ENCODE assay signal across 25 mouse cellular contexts in genomic region chr8:36312963-36313362, GRCm38 (mm10).
DNase-seq lines count a peak whose midpoint lies in the region; ATAC-seq and TF ChIP-seq lines count a peak whose summit lies in the region.
"Had no signal": no experiment of that assay in that cellular context is flagged by ENCODE, and none has a peak within 500 bp of the region (broad histone marks: within the 10 kb centered on the region; RNA-seq: fewer than 3 reads in every experiment).

No protein-coding gene starts in this region.

- WGBS in heart, postnatal 0 days = 64% methylated on average over 3 of the region's 3 CpGs
- WGBS in kidney, embryonic 15.5 days = 68% methylated on average over 3 of the region's 3 CpGs
- 54% methylated on average over 3 of the region's 3 CpGs for WGBS in kidney, postnatal 0 days

- intact Hi-C loops in heart, postnatal 10 days (cut with DNase I) = no loop called here

- no peaks in the 10 kb centered on the region for H3K36me3 ChIP-seq in heart, postnatal 0 days (replicated peaks; ENCODE audit: control insufficient read depth, insufficient read depth, low read length)
- H3K36me3 ChIP-seq in kidney, embryonic 15.5 days = no peaks in the 10 kb centered on the region
- no peaks in the 10 kb centered on the region for H3K36me3 ChIP-seq in kidney, postnatal 0 days (ENCODE audit: insufficient read depth, low read length)
- H3K36me3 ChIP-seq: embryonic facial prominence, embryonic 10.5 days; embryonic facial prominence, embryonic 12.5 days; G1E had no signal

- no peak overlapping the region for H3K9ac ChIP-seq in heart, postnatal 0 days (replicated peaks; ENCODE audit: low read depth, low read length)
- H3K9ac ChIP-seq in kidney, embryonic 15.5 days = no peak overlapping the region
- H3K9ac ChIP-seq in kidney, postnatal 0 days (ENCODE audit: low read depth, low read length) = no peak overlapping the region
- H3K9ac ChIP-seq: embryonic facial prominence, embryonic 12.5 days; forebrain, embryonic 13.5 days had no signal

- peak; percentile 9 for DNase-seq in heart, adult 11 months
- DNase-seq in heart, postnatal 10 days = no peak
- DNase-seq in heart, postnatal 0 days (ENCODE audit: low spot score) = no peak
- DNase-seq in heart, adult 8-10 months (ENCODE audit: low spot score) = no peak
- DNase-seq in kidney, adult 11 months = no peak
- peak; percentile 80 for DNase-seq in kidney, postnatal 0 days (ENCODE audit: low spot score)
- no peak for DNase-seq in kidney, adult 9 months
- DNase-seq: adrenal gland, adult 8-10 months; adrenal gland, postnatal 14 days; adrenal gland, postnatal 36 days; B cell, adult 2 months; cerebellum, adult 11-12 months; cerebellum, adult 2 months; cerebellum, adult 9-10 months; cerebellum, postnatal 10 days; cerebellum, postnatal 25 days had no signal

- H3K27ac ChIP-seq in heart, postnatal 0 days (ENCODE audit: low read depth) = no peak overlapping the region
- H3K27ac ChIP-seq in kidney, embryonic 15.5 days = peak overlapping the region; percentile 24; the same call in 1 of the 2 replicates
- no peak overlapping the region for H3K27ac ChIP-seq in kidney, postnatal 0 days
- H3K27ac ChIP-seq: embryonic facial prominence, embryonic 10.5 days; embryonic facial prominence, embryonic 12.5 days; forebrain, embryonic 13.5 days had no signal

- H3K27me3 ChIP-seq in heart, postnatal 0 days (ENCODE audit: control insufficient read depth, insufficient read depth, low read length) = no peaks in the 10 kb centered on the region
- H3K27me3 ChIP-seq in kidney, embryonic 15.5 days = no peaks in the 10 kb centered on the region
- no peaks in the 10 kb centered on the region for H3K27me3 ChIP-seq in kidney, postnatal 0 days (ENCODE audit: insufficient read depth, low read length)
- H3K27me3 ChIP-seq: CH12.LX; embryonic facial prominence, embryonic 12.5 days; forebrain, embryonic 13.5 days; Patski had no signal

- no peak overlapping the region for H3K4me2 ChIP-seq in heart, postnatal 0 days (ENCODE audit: low read depth, low read length)
- H3K4me2 ChIP-seq in kidney, embryonic 15.5 days = no peak overlapping the region
- no peak overlapping the region for H3K4me2 ChIP-seq in kidney, postnatal 0 days (ENCODE audit: low read length)
- H3K4me2 ChIP-seq: embryonic facial prominence, embryonic 12.5 days; forebrain, embryonic 13.5 days had no signal

- peak; percentile 33; the same call in 1 of the 2 replicates for ATAC-seq in heart, postnatal 0 days (ENCODE audit: insufficient read depth, low read depth)
- ATAC-seq in kidney, embryonic 15.5 days (replicated peaks; ENCODE audit: low FRiP score) = peak; percentile 49; the same call in 1 of the 2 replicates
- no peak for ATAC-seq in kidney, postnatal 0 days (replicated peaks; ENCODE audit: low FRiP score, low read depth)
- ATAC-seq: activated CD4-positive, CD25-positive, alpha-beta regulatory T cell, adult 4 months; CD4-positive, CD25-positive, alpha-beta regulatory T cell, adult 4 months; forebrain, embryonic 13.5 days; Patski had no signal

- H3K4me1 ChIP-seq in heart, postnatal 0 days (ENCODE audit: control insufficient read depth, insufficient read depth) = peaks cover 10% of the 10 kb centered on the region
- no peaks in the 10 kb centered on the region for H3K4me1 ChIP-seq in kidney, embryonic 15.5 days
- H3K4me1 ChIP-seq in kidney, postnatal 0 days (replicated peaks; ENCODE audit: insufficient read depth, low read length) = no peaks in the 10 kb centered on the region
- H3K4me1 ChIP-seq: embryonic facial prominence, embryonic 10.5 days; embryonic facial prominence, embryonic 12.5 days had no signal

- H3K4me3 ChIP-seq in heart, postnatal 0 days (ENCODE audit: low read depth, low read length) = no peak overlapping the region
- no peak overlapping the region for H3K4me3 ChIP-seq in kidney, embryonic 15.5 days (replicated peaks)
- no peak overlapping the region for H3K4me3 ChIP-seq in kidney, postnatal 0 days (replicated peaks; ENCODE audit: low read depth, low read length)
- H3K4me3 ChIP-seq: embryonic facial prominence, embryonic 10.5 days; embryonic facial prominence, embryonic 12.5 days; forebrain, embryonic 13.5 days had no signal

- no peak for TF ChIP-seq EP300 in heart, postnatal 0 days (IDR thresholded peaks at IDR 0.05; ENCODE audit: low read depth)

- no peaks in the 10 kb centered on the region for H3K9me3 ChIP-seq in heart, postnatal 0 days (replicated peaks; ENCODE audit: control insufficient read depth, low read length)
- H3K9me3 ChIP-seq in kidney, embryonic 15.5 days (replicated peaks) = no peaks in the 10 kb centered on the region
- H3K9me3 ChIP-seq in kidney, postnatal 0 days (replicated peaks; ENCODE audit: low read length) = no peaks in the 10 kb centered on the region
- H3K9me3 ChIP-seq: embryonic facial prominence, embryonic 10.5 days; embryonic facial prominence, embryonic 12.5 days; forebrain, embryonic 13.5 days; G1E had no signal

- no peak for TF ChIP-seq CTCF in heart, postnatal 0 days (IDR thresholded peaks at IDR 0.05; ENCODE audit: low read depth)
- no peak for TF ChIP-seq CTCF in kidney, postnatal 0 days (IDR thresholded peaks at IDR 0.05; ENCODE audit: low read depth)

Comparison
In these comparisons a context has a peak if more than half of its experiments do, and no peak if none do; other contexts are left out.
1. DNase-seq: peak in heart, adult 11 months (single experiment) and kidney, postnatal 0 days (single experiment); none in heart, postnatal 10 days (0 of 2), heart, postnatal 0 days (single experiment), heart, adult 8-10 months (single experiment), kidney, adult 11 months (single experiment) and kidney, adult 9 months (single experiment).